Mouse (Mus musculus) embryo, embryonic 10 days (tissue): Measurements from ENCODE around the gene Fhdc1.

Experiments used
- DNase-seq: peaks from one replicate; pipeline ENCODE4 v3.0.0-alpha.2; 2015; ENCODE audit warnings: low spot score

Fhdc1 gene

DNA sequence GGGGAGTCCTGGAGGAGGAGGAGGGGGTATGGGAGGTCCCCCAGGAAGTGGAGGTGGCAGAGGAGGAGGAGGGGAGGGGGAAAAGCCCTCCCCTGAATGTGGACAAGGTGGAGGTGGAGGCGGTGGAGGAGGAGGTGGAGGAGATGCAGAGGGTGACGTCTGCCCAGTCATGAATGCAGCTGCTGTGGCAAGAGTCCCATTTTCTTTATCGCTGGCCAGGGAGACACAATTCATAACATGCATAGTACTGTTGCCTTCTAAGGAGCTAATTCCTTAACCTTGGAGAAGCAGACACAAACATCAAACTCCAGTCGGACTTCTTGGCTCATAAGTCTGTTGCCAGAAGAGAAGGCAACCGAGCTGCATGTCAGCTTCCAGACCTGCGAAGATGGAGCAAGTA lies 5.8 kb downstream of the Fhdc1 start:
- no peak for DNase-seq

DNA sequence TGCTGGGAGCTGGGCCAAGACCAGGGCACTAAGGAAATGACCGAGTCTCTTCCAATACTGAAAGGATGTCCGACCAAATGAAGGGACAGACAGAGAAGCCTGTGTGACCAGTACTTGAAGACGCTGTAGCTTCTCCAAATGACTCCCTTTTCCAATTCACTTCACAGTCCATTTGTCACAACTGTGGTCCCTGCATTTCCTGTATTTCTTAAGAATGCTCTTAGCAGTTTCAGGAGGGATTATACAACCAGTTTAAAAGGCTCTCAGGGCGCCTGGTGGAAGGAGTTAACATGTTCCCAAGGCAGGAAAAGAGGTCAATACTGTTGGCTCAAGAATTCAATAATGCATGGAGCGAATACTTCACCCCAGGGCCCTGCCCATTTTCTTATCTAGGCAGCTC lies 7.3 kb downstream of the Fhdc1 start:
- DNase-seq, result no peak

DNA sequence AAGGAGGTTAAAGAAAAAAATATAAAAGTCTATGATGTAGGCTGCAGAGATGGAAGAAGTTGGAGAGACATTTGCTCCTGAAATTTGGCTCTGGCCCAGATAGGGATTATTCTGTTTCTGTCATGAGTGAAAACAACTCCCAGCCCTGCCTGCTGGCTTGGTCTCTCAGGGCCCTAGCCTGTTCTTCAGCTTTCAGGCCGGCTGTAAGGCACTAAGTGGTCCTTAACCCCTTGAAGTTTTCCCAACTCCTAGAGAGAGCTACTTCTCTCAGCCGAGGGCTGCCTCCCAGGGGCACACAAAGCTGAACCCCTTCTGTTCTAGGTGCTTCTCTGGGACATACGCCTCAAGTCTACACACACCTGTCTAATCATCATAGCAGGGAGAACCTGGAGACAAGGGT lies 7.7 kb downstream of the Fhdc1 start:
- DNase-seq, result no peak

DNA sequence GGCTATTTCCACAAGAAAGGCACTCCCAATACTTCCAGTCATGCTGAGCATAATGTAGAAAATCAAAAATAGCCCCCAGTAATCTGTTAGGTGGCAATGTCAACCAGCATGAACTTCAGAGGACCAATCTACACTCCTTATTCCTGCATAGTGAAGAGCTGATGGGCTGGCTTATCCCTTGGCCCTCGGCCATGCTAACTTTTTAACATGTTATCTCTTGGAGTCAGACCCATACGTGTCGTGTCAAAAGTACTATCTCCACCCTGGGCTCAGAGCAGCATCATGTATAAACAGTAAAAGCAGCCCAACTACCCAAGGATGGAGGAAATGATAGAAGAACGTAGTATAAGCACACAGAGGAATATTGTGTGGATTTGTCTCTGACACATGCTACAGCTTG lies 9.1 kb downstream of the Fhdc1 start:
- DNase-seq, result no peak

DNA sequence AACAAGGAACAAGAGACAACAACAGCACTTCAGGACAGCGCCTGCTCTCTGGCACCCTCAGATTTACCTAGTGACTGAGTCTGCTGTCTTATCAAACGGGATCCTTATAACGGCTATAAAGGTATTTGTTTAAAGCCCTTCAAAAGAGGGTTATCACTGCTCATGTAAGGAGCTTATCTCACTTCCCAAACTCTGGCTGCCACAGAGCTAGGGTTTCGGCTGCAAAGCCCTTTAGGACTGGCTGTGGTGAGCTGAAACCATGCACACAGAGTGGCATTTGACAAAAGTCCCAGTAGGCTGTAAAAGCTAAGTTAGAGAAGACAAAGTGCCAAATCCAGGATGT lies 12.1 kb downstream of the Fhdc1 start:
- DNase-seq, result no peak

DNA sequence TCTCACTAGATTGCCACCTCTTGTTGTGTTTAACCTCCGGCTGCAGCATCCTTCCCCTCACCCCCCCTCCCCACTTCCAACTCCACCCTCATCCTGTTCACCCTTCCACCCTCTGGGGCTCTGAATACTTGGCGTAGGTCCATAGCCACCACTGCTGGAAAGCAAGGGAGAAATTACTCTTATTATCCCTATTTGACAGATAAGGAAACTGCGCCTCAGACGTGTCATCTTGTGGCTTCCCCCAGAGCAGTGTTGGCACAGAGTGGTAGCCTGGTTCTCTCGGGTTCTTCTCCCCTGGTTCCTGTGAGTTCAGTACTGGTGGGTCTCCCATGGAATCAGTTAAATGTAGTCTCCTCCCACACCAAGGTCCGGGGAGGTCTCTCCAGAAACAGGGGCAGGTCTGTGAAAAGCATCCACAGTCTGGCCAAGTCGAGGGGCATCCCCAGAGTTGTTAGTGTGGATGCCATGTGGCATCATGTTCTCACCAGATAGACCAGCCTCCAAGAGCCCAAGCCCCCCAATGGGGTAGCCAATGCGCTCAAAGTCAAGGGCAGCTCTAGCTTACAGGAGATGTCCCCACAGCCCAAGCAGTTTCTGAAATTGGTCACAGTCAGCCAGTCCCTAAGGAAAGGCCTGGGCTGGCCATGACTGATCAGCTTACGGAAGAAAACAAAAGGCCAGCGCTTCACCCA lies 12.7 kb downstream of the Fhdc1 start:
- no peak for DNase-seq

DNA sequence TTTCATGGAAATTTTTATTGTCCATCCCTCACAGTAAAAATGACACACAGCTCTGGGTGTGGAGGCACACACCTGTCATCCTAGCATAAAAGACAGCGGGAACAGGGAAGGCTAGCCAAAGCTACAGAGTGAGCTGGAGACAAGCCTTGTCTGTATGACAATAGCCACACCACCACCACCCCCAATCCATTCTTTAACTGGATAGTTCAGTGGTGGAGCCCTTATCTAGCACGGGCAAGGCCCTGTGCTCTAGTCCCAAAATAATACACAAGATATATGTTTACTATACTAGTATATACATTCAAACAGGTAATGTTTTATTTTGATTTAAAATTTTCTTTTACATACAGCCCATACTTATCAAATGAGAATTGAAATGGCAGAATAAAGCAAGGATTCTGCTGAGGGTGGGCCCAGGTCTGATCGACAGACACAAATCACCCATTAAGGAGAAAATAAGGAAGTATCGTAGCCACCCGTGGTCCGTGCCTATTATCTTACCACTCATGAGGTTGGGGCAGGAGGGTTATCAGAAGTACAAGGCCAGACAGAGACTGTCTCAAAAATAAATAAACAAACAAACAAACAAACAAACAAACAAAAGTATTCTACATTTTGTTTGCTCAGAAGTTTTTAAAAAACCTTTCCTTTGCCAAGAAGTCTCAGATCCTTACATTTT lies 14.3 kb downstream of the Fhdc1 start:
- no peak for DNase-seq

DNA sequence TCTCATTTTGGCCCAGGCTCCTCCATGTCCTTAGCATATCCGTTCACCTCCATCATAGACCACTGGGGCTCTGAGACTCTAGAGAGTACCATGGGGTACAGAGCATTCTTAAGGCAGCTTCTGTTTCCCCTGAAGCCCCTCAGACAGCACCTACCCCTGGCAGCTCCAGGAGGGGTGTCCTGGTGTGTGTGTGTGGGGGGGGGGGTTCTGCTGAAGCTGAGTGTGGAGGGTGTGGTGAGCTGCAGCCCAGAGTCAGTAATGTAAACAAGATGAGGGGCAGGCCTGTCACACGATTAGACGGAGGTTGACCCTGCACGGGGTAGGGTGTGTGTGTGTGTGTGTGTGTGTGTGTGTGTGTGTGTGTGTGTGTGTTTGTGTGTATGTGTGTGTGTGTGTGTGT lies 18.5 kb downstream of the Fhdc1 start:
- DNase-seq, result no peak

DNA sequence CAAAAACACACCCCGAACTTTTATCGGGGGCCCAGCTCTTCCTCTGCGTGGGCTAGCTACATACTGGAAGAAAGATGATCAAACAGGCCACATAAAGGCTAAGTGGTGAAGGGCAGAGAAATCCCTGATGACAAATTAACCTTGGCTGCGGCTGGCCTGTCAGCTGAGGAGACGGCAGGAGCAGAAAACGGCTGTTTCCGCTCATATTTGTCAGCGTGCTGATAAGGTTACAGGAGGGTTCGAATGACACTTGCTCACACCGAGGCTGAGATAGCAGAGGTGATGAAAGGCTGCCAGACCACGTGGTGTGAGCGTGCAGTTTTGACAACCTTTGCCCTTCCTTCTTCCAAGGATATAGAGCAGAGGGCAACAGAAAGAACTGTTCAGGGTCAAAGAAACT lies 19.3 kb downstream of the Fhdc1 start:
- peak; percentile 81 for DNase-seq

DNA sequence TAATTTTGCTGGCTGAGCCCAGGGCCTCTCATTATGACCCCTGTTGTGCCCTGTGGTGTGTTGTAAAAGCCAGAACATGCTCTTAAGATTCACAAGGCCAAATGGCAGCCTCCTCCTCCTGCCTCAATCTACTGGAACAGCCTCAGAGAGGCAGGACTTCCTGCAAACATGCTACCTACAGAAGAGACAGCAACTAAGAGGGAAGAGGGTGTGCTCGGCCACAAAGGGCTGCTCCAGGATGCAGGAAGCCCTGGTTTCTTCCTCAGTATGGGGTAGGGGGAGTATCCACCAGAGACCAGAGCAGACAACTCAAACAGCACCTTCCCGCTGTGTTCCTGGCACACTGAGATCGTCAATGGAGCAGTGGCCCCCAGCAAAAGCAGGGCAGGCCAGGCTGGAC lies 19.7 kb downstream of the Fhdc1 start:
- no peak for DNase-seq

DNA sequence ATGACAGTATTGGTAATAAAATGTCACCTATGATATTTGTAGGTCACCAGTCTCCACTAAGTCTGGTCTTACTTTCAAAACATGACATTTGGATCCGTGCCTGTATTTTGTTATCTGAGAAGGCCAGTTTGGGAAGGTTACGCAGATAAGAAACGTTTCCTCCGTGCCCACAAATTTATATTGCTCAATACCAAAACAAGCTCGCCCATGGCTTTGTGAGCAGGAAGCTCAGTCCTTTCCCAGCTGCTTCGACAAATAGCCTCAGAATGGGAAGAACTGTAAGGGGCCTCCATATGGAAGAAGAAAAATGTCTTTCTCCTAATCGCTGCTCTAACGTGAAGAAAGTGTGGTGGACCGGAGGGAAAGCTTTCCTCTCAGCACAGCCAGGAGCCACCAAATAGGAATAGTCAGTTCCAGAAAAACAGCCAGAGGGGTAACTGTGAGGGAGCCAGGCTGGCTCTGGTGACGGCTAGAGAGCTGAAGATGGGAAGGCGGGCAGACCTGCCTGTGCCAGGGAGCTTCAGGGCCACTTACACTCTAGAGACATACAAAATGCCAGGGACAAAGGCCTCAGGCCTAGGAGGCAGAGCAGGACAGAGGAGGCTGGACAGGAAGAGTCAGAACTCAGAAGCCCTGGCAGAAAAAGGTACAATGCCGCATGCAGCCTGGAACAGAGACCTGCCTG lies 24.4 kb downstream of the Fhdc1 start:
- DNase-seq, result no peak

DNA sequence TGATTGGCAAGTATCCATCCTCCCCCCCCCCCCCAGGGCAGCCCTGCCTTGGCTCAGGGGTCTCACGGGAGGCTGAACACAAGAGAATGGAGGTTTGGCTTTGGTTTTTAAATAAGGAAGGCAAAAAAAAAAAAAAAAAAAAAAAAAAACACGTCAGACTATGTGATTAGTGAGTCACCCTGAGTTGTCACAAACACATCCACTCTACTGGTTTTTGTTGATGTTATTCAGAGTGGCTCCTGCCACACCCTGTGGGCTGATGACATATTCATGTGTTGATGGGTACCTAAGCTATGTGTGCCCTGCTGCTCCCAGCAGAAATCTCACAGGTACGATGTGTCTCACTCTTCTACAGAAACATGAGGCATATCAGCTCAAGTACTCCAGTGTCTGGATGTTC lies 29.6 kb downstream of the Fhdc1 start:
- no peak for DNase-seq

DNA sequence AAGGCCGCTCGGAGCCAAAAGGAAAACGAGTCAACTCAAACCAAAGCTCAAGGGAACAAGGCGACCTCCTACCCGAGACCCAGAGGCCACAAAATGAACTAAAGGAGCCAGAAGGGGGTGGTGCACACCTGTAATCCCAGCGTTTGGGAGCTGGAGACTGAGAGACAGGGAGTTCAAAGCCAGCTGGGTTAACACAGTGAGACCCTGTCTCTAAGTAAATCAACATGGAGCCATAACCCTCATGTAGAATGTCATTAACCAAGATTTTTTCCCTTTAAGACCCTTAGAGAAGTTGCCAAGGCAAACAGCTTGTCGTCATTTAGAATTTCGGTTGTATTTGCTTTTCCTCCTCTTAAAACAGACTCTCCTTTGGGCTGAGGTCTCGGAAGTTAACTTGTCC lies 31.2 kb downstream of the Fhdc1 start:
- no peak for DNase-seq

DNA sequence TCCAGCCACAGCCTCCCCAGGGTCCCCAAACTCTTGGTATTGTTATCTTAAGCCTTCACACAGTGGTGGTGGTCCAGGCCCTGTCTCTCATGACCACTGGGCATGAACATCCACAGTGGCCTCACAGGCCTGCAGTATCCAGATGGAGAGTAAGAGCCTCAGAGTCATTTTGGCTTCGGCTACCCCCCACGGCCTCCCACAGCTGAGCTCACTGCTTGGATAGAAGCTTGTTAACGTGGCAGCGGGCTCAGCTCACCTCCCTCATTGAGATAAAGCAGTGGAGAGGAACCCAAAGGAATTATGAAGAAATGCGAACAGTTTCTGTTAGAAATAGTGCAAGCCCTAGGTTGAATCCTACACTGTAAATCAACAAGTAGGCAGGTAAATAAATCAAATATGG lies 32.4 kb downstream of the Fhdc1 start:
- no peak for DNase-seq

DNA sequence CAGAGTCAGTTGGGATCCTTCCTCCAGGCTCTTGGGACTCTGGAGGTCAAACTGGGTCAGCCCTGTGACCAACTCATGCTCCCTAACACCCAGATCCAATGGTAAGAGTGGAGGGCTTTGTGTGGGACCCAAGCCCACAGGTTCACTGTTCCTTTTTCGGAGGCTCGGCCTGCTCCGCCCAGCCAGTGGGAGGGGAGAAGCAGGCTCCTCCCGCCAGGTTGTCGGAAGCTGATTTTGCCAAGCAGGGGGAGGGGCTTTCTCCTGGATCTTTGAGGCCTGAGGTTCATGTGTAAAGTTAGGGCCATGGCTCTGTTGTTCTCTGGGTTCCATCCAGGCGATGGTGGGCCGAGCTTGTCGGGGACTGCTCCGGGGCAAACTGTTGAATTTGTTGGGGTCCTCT lies 34.4 kb downstream of the Fhdc1 start:
- peak; percentile 68 for DNase-seq

DNA sequence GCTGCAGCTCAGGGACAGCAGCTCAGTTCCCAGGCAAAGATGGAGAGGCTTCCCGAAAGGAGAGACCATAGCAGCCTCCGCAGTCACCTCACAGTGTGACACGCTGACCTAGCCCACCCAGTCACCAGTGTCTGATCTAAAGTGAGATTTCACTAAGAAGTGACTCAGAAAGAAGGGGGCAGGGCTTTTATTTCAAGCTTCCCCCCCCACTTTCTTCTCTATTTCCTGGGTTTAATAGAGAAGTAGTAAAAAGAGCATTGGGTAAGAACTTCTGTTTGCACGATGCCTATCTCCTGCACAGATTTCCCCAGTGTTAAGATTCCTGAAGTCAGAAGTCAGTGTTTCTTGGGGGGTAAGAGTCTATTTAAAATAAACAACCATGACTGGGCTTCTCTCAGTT lies 37.3 kb downstream of the Fhdc1 start:
- DNase-seq, result no peak

DNA sequence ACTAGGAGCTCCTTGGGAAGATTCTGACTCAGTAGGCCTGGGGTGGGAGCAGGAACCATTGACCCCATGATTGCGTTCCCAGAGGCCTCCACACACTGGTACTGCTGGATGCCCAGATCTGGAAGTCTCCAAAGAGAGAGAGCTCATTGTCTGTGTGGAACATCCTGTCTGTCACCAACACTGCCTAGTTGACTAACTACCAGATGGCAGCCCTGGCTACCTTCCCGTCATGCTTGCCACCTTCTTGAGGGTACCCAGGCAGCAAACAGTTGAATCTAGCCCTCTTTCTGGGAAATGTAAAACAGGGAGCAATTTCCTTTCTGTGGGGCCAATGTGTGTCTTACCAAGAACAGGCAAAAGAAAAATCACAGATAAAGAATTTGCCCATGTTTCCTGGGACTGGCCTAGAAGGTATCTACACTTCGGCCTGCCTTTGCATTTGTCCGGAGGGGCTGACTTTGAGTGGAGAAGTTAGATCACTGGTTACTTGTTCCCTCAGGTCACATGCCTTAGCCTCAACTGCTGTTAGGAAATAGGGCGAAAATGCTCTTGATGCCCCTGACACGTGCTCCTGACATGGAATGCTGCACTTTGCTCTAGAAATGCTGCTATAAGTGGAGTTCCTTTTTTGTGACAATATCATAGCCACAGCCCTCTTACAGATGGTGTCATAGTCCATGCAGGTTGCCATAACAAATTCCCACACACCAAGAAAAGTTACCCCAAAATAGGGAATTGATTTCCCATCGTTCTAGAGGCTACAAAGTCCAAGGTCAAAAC lies 40.6 kb downstream of the Fhdc1 start:
- no peak for DNase-seq

DNA sequence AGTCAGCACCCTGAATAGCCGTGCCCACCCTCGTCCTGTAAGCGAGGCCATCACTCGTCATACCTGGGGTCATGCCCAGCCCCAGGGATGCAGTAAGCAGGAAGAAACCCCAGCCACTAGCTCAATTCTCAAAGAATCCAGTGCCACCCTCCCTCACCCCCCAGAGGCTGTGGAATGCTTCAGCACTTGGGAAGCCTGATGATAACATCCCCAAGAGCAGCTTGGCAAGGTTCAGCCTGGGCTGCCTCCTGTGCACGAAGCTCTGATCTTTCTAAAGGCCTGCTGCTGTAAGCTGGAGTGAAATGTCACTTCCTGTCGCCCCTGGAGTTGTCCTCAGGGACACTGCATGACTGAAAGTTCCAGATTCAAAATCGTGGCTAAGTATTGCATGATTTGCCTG lies 41.4 kb downstream of the Fhdc1 start:
- DNase-seq, result no peak

DNA sequence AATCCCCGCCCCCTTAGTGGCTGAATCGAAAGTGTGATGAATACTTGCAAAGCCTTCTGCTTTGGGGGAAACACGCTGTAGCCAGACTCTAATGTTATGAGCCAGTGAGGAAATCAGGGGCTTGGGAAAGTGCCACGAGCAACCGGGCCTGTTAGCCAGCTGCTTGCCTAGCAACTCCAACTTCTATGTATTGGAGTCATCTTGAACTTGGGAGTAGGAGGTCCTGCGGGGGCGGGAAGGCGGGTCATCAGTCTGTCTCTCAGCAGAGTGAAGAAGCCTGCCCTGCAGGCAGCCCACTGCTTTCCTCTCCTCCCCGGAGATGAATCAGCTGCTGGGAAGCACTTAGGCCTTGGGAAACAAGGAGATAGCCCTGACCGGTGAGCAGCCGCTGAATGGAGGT lies 42.1 kb downstream of the Fhdc1 start:
- DNase-seq, result no peak

DNA sequence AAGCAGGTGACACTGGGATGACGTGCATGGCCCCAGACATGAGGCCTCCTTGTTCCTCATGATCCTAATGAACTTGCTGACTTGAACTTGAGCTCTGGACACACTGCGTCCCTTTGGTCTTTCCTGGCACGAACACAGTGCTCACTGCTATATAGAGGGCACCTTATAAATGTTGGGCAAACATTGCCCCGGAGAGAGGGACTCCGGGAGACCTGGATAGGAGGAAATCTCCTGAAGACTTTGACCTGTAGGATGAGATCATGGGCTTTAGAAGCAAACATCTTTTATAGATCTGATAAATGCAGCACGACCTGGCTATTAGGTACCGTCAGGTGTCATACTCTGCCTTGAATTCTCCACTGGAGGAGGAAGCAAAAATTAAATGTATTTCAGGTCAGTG lies 43.3 kb downstream of the Fhdc1 start:
- DNase-seq, result no peak

DNA sequence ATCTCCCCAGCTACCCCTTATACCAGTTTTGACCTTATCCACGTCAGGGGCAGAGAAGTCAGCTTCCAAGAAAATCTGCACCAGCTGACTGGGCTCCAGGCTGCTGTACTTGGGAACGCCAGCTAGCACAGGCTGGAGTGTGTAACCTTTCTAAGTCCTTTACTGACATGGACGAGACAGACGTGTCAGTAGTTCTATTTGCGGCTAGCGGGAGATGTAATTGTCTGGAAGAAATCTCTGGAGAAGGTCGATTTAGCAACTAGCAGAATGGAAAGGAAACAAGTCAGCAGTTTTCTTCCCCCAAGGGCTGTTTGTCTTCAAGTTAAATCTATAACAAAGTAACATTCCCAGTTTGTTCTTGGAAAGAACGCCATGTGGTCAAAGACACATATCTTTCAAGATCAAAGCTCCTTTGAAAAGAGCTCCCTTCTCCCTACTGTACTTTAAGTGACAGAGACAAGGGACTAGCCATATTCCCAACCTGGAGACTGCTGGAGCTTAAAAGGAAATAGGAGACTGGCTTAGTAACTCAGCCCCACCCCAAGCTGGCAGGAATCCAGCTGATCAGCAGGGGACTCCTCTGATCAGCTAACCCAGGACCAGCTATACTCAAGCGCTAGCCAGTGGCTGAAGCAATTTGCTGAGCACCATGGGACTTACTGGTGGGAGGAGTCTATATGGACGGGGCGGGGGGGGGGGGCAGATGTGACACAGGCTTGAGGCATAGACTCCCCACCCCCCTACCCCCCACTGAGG lies 44.8 kb downstream of the Fhdc1 start:
- peak; percentile 52 for DNase-seq

DNA sequence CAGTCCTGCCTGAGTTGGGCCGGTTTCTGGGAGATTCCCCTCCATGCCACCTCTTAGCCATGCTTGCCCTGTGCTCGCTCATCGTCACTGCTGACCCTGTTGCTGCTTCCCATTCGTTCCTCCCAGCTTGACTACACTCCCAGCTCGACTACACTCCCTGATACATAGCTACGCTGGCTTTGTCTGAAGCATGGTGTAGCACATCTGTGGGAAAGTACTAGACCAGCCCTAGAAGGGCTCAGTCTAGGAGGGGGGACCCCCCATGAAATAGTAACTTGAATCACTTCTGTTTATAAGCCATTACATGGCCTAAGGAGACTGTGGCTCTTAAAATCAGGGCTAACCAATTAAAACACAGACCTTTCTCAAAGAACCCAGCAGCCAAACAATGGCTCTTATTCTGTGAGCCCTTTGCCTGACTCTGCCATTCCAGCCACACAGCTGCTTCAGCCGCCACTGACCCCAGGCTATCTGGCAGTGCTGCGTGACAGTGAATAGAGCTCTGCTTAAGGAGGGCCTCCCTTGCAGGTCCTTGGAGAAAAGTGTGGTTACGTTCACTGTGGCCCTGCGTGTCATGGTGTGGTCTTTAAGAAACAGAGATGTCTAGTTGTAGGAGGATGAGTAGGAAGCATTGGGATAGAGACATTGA lies 47.3 kb downstream of the Fhdc1 start:
- peak; percentile 65 for DNase-seq
